Mouse (Mus musculus) CH12.LX (cell line): ENCODE results near the gene Cfap52.

Experiments
- CTCF ChIP-seq, 2 experiments: IDR thresholded peaks in 1 of 2; conservative IDR thresholded peaks in 1 of 2; 2 replicates each; pipeline ENCODE4 v1.5.1; 2011 to 2012; ENCODE audit warnings: low read depth in 2 of 2, low read length in 2 of 2, improper control_type of control experiment in 1 of 2, inconsistent platforms in 1 of 2, mild to moderate bottlenecking in 1 of 2, moderate library complexity in 1 of 2
- ELF1 ChIP-seq: IDR thresholded peaks from 2 replicates; pipeline ENCODE4 v1.6.1; 2014; ENCODE audit warnings: low read depth, mild to moderate bottlenecking, inconsistent platforms, low read length, improper control_type of control experiment
- EP300 ChIP-seq: IDR thresholded peaks from 2 replicates; pipeline ENCODE4 v1.6.1; 2011; ENCODE audit warnings: low read length, improper control_type of control experiment
- GABPA ChIP-seq: IDR thresholded peaks from 2 replicates; pipeline ENCODE4 v1.6.1; 2012; ENCODE audit warnings: low read depth, low read length, improper control_type of control experiment, inconsistent platforms; ENCODE audit not compliant: insufficient replicate concordance
- HCFC1 ChIP-seq: IDR thresholded peaks from 2 replicates; pipeline ENCODE4 v1.6.1; 2012; ENCODE audit warnings: low read depth, mild to moderate bottlenecking, inconsistent platforms, low read length, improper control_type of control experiment
- NELFE ChIP-seq: IDR thresholded peaks from 2 replicates; pipeline ENCODE4 v1.6.1; 2011; ENCODE audit warnings: low read depth, low read length, improper control_type of control experiment
- POLR2A ChIP-seq: IDR thresholded peaks from 2 replicates; pipeline ENCODE4 v1.6.1; 2011; ENCODE audit warnings: low read depth, mild to moderate bottlenecking, improper control_type of control experiment, low read length
- SIN3A ChIP-seq: IDR thresholded peaks from 2 replicates; pipeline ENCODE4 v1.6.1; 2012; ENCODE audit warnings: low read length, improper control_type of control experiment, inconsistent platforms

GRCm38 (mm10) chr11:67920226-67920960 lies 45.1 kb downstream of the Cfap52 start:
- TF ChIP-seq HCFC1 (no peak), POLR2A (no peak), CTCF (conservative IDR thresholded peaks at IDR 0.05 in 1 of 2, IDR thresholded peaks at IDR 0.05 in 1 of 2; ENCODE audit: low read depth in 2 of 2, low read length in 2 of 2) (no peak), SIN3A (no peak), NELFE (no peak), GABPA (no peak), EP300 (no peak), ELF1 (no peak)
